Comparison of ENCODE assay signal across 8 mouse cellular contexts in the genomic region with DNA sequence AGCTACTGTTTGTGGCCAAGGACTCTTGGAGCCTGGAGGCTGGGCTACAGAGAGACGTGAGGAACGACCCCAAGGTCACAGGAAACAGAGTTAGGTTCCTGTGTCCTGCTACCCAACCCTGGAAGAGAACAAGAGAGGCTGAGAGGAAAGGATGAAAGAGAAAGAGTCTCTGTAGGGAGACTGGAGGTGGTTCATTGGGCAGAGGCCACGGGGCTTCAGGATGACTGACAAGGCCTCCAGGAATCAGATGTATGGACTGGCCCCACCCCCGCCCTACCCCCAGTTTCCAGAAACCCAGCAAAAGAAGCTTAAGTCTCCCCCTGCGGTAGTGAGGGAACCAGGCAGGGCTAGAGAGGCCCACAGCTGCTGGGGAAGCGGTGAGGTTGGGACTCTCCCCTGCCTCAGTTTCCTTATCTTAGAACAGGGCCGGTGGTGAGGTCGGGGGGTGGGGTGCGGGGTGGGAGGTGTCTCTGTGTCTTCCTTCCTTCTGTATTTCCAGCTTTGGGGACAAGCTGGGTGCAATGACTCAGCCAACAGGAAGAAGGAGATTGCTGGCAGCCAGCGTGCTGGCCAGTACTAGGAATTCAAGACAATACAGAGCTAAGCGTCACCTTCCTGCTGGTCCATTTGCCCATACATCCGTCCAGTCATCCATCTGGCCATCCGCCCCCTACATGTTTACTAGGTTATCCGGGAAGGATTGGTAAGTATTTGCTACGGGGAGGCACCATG. TPM values are rescaled to one million over a fixed set of nuclear protein-coding genes. Genes with fewer than 3 reads are reported as not detected.
DNase-seq lines count a peak whose midpoint lies in the region; ATAC-seq lines count a peak whose summit lies in the region.

No protein-coding gene starts in this region.

- intact Hi-C loops in heart, postnatal 36 days (cut with DNase I): loop anchor here (2.0 kb wide), 1 partner anchor 54 kb away; no protein-coding TSS in a partner anchor

- no peak overlapping the region; the same call in 1 of the 2 replicates for H3K27ac ChIP-seq in embryonic facial prominence, embryonic 14.5 days (replicated peaks; ENCODE audit: low read depth, low read length)
- H3K27ac ChIP-seq in limb, embryonic 15.5 days: peak overlapping the region; percentile 70; the same call in 1 of the 2 replicates
- H3K27ac ChIP-seq in neural tube, embryonic 14.5 days (ENCODE audit: low read depth, low read length): peak overlapping the region; percentile 62

- no peaks in the 10 kb centered on the region for H3K36me3 ChIP-seq in embryonic facial prominence, embryonic 14.5 days (ENCODE audit: control insufficient read depth, insufficient read depth, low read length)
- H3K36me3 ChIP-seq in limb, embryonic 15.5 days: no peaks in the 10 kb centered on the region
- no peaks in the 10 kb centered on the region for H3K36me3 ChIP-seq in neural tube, embryonic 14.5 days (ENCODE audit: control insufficient read depth, insufficient read depth, low read length)

- H3K9ac ChIP-seq in embryonic facial prominence, embryonic 14.5 days (ENCODE audit: low read depth, low read length): no peak overlapping the region
- no peak overlapping the region for H3K9ac ChIP-seq in limb, embryonic 15.5 days
- H3K9ac ChIP-seq in neural tube, embryonic 14.5 days (replicated peaks; ENCODE audit: low read depth, low read length): no peak overlapping the region

- 47% methylated on average over 11 of the region's 15 CpGs for WGBS in embryonic facial prominence, embryonic 14.5 days
- WGBS in limb, embryonic 15.5 days: 47% methylated on average over 15 of the region's 15 CpGs
- 49% methylated on average over 15 of the region's 15 CpGs for WGBS in neural tube, embryonic 14.5 days

- H3K4me1 ChIP-seq in embryonic facial prominence, embryonic 14.5 days (ENCODE audit: control insufficient read depth, insufficient read depth, low read length): peaks cover 13% of the 10 kb centered on the region
- peaks cover 20% of the 10 kb centered on the region for H3K4me1 ChIP-seq in limb, embryonic 15.5 days
- peaks cover 12% of the 10 kb centered on the region for H3K4me1 ChIP-seq in neural tube, embryonic 14.5 days (ENCODE audit: control insufficient read depth, insufficient read depth, low read length)

- H3K4me2 ChIP-seq in embryonic facial prominence, embryonic 14.5 days (ENCODE audit: low read depth, low read length): peak overlapping the region; percentile 97; the same call in 1 of the 2 replicates
- no peak overlapping the region for H3K4me2 ChIP-seq in limb, embryonic 15.5 days
- no peak overlapping the region for H3K4me2 ChIP-seq in neural tube, embryonic 14.5 days (ENCODE audit: low read depth, low read length)

- no peak for ATAC-seq in embryonic facial prominence, embryonic 14.5 days (ENCODE audit: low read depth)
- no peak for ATAC-seq in limb, embryonic 15.5 days (ENCODE audit: insufficient number of reproducible peaks, low FRiP score, low TSS enrichment, low read depth)
- ATAC-seq in neural tube, embryonic 14.5 days (ENCODE audit: low read depth): no peak

- H3K9me3 ChIP-seq in embryonic facial prominence, embryonic 14.5 days (ENCODE audit: control insufficient read depth, low read length): no peaks in the 10 kb centered on the region
- H3K9me3 ChIP-seq in limb, embryonic 15.5 days: no peaks in the 10 kb centered on the region
- H3K9me3 ChIP-seq in neural tube, embryonic 14.5 days (ENCODE audit: control insufficient read depth, low read length): no peaks in the 10 kb centered on the region

- H3K27me3 ChIP-seq in embryonic facial prominence, embryonic 14.5 days (replicated peaks; ENCODE audit: control insufficient read depth, insufficient read depth, low read length): no peaks in the 10 kb centered on the region
- no peaks in the 10 kb centered on the region for H3K27me3 ChIP-seq in limb, embryonic 15.5 days
- no peaks in the 10 kb centered on the region for H3K27me3 ChIP-seq in neural tube, embryonic 14.5 days (ENCODE audit: control insufficient read depth, insufficient read depth, low read length)

- H3K4me3 ChIP-seq in embryonic facial prominence, embryonic 14.5 days (ENCODE audit: low read depth, low read length): no peak overlapping the region
- H3K4me3 ChIP-seq in limb, embryonic 15.5 days: no peak overlapping the region
- no peak overlapping the region for H3K4me3 ChIP-seq in neural tube, embryonic 14.5 days (ENCODE audit: low read depth, low read length)

- peak; percentile 71 for DNase-seq in adrenal gland, adult 2 months
- no peak for DNase-seq in adrenal gland, postnatal 4 days (ENCODE audit: low spot score in 2 of 2)
- no peak for DNase-seq in embryonic facial prominence, embryonic 14.5 days (ENCODE audit: low spot score)
- peak; percentile 46 to 59 for DNase-seq in heart, postnatal 36 days
- no peak for DNase-seq in thymus, postnatal 36 days
- no peak for DNase-seq in layer of hippocampus, postnatal 25 days (ENCODE audit: extremely low spot score in 1 of 2, low spot score in 1 of 2)

RNA-seq across cellular contexts. Expression of gene 1700001O22Rik, which starts 30.7 kb away (rescaled TPM):
- total RNA-seq in adrenal gland, adult 2 months (2021): 1 to 10 TPM; 1.8 to 5.0 TPM
- 2.8 and 3.6 TPM in 2 replicates for polyA plus RNA-seq in adrenal gland, adult 2 months (2012; rRNA removed)
- 1 to 10 TPM; 1.2 to 1.9 TPM for total RNA-seq in adrenal gland, postnatal 4 days (2021)
- 1.9 and 2.5 TPM in 2 replicates for polyA plus RNA-seq in embryonic facial prominence, embryonic 14.5 days (2014; fragmentation: Nextera tagmentation; extraction: Ambion mirVana)
- total RNA-seq in heart, postnatal 36 days (2021): under 1 TPM; 0.67 to 0.76 TPM
- polyA plus RNA-seq in limb, embryonic 15.5 days (2015; fragmentation: Nextera tagmentation; extraction: Ambion mirVana): 2.4 and 3.1 TPM in 2 replicates
- polyA plus RNA-seq in neural tube, embryonic 14.5 days (2014; fragmentation: Nextera tagmentation; extraction: Ambion mirVana): 0.89 and 1.9 TPM in 2 replicates
- 1 to 10 TPM; 4.0 to 5.5 TPM for total RNA-seq in layer of hippocampus, postnatal 25 days (2021)

RNA-seq across cellular contexts. Expression of gene Ntmt1, which starts 34.9 kb away (rescaled TPM):
- total RNA-seq in adrenal gland, adult 2 months (2021): 10 to 100 TPM; 33.5 to 45.4 TPM
- polyA plus RNA-seq in adrenal gland, adult 2 months (2012; rRNA removed): 69.9 and 77.1 TPM in 2 replicates
- total RNA-seq in adrenal gland, postnatal 4 days (2021): 10 to 100 TPM; 43.1 to 44.4 TPM
- polyA plus RNA-seq in embryonic facial prominence, embryonic 14.5 days (2014; fragmentation: Nextera tagmentation; extraction: Ambion mirVana): 81.7 and 85.6 TPM in 2 replicates
- 10 to 100 TPM; 23.4 to 27.8 TPM for total RNA-seq in heart, postnatal 36 days (2021)
- polyA plus RNA-seq in limb, embryonic 15.5 days (2015; fragmentation: Nextera tagmentation; extraction: Ambion mirVana): 86.3 and 89.5 TPM in 2 replicates
- polyA plus RNA-seq in neural tube, embryonic 14.5 days (2014; fragmentation: Nextera tagmentation; extraction: Ambion mirVana): 105 and 112 TPM in 2 replicates
- 10 to 100 TPM; 34.8 to 35.2 TPM for total RNA-seq in layer of hippocampus, postnatal 25 days (2021)

RNA-seq across cellular contexts. Expression of gene Asb6, which starts 57.4 kb away (rescaled TPM):
- 10 to 100 TPM; 24.7 to 30.3 TPM for total RNA-seq in adrenal gland, adult 2 months (2021)
- 58.2 and 62.5 TPM in 2 replicates for polyA plus RNA-seq in adrenal gland, adult 2 months (2012; rRNA removed)
- 10 to 100 TPM; 28.9 to 32.0 TPM for total RNA-seq in adrenal gland, postnatal 4 days (2021)
- 26.6 and 30.4 TPM in 2 replicates for polyA plus RNA-seq in embryonic facial prominence, embryonic 14.5 days (2014; fragmentation: Nextera tagmentation; extraction: Ambion mirVana)
- total RNA-seq in heart, postnatal 36 days (2021): 1 to 10 TPM; 7.3 to 8.1 TPM
- polyA plus RNA-seq in limb, embryonic 15.5 days (2015; fragmentation: Nextera tagmentation; extraction: Ambion mirVana): 32.8 and 34.4 TPM in 2 replicates
- 35.9 and 36.9 TPM in 2 replicates for polyA plus RNA-seq in neural tube, embryonic 14.5 days (2014; fragmentation: Nextera tagmentation; extraction: Ambion mirVana)
- 10 to 100 TPM; 35.1 to 40.1 TPM for total RNA-seq in layer of hippocampus, postnatal 25 days (2021)

Comparison
In these comparisons a context has a peak if more than half of its experiments do, and no peak if none do; other contexts are left out.
1. DNase-seq: peak in adrenal gland, adult 2 months (single experiment) and heart, postnatal 36 days (2 of 2); none in adrenal gland, postnatal 4 days (0 of 2), embryonic facial prominence, embryonic 14.5 days (single experiment), thymus, postnatal 36 days (0 of 2) and layer of hippocampus, postnatal 25 days (0 of 2).